Mouse (Mus musculus) naive thymus-derived CD4-positive, alpha-beta T cell, adult 5 months (primary cell): Measurements from ENCODE around the gene Rtl4. TPM values are rescaled to one million over a fixed set of nuclear protein-coding genes. Genes with fewer than 3 reads are reported as not detected.

Experiments
- polyA plus RNA-seq: library from polyadenylated mRNA; unstranded; fragments of 100-300 nt; shearing (Covaris generic); gene quantifications from one replicate; pipeline ENCODE4 v1.2.1, GENCODE M21; 2017

Rtl4 gene
- not detected for polyA plus RNA-seq

GRCm38 (mm10) chrX:144688207-144689118 lies at the start of gene Rtl4:
TSS of gene Rtl4 (plus strand) at chrX:144688907.

GRCm38 (mm10) chrX:144688142-144688206 lies 733 bp upstream of the Rtl4 start, which contains the start of gene Trpc5:
TSS of gene Trpc5 (minus strand) at chrX:144688180.

Other genes starting within 250 kb of the Rtl4 start
- not detected for gene Trpc5os, start 232.3 kb upstream of the Rtl4 start, polyA plus RNA-seq
- not detected for gene Trpc5, start 727 bp upstream of the Rtl4 start, polyA plus RNA-seq